Mouse (Mus musculus) cerebellum, adult 18-20 months (tissue): ENCODE results near the gene Tfcp2.
A peak's percentile ranks its signal among the peaks of the same experiment; 100 is the strongest.

Source experiments
- DNase-seq, 2 experiments: peaks; one replicate each; pipeline ENCODE4 v3.0.0; 2021

Tfcp2 gene

DNA sequence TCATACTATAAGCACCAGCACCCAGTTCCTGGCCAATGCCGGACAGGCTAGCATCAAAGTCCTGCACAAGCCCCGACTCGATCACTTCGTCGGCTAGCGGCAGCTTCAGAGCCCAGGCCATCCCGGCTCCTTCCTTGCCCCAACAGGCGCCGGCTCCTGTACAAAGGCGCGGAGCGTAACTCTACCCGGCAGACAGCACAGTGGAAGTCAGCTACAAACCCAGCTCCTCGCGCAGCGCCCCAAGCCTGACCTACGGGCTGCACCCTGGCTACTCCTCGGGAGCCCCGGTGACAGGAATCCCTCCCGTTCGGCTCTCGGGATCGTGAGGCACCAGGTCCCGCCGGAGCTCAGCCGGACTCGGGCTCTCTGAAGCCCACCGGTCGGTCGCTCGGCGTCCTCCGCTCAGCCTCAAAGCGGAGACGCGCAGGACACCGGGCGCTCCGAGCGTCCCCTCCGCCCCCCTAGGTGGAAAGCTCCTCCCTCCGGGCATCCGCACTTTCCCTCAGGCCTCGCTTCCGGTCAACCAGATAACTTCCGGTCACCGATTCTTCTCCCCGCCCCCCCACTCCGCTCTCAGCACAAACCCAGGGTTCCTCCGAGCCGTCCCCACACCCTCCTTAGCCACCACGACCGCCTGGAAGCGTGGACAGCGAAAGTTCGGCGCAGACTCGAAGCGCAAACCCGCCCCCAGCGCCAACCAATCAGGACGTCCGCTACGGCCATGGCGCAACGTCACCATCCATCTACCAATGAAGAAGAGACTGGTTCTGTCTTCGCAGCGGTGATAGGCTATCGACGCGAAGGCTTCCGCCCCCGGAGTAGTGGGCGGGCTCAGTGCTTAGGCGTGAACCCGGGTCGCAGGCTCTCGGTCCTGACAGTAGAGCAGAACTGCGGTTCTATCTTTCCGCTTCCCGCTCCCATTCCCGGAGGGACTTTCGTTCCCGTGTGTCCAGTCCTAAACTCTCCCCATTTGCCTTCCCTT is at the start of gene Tfcp2:
Gene Tfcp2 (minus strand): TSS at position 683 of the 982 bp plus-strand sequence.
- DNase-seq = peak; percentile 97 to 99

GRCm38 (mm10) chr15:100600696-100601272 is 49.0 kb upstream of the Tfcp2 start:
- DNase-seq = peak; percentile 15 to 30

GRCm38 (mm10) chr15:100600047-100600695 is 48.4 kb upstream of the Tfcp2 start:
- peak in 1 of 2 experiments; percentile 76 for DNase-seq

DNA sequence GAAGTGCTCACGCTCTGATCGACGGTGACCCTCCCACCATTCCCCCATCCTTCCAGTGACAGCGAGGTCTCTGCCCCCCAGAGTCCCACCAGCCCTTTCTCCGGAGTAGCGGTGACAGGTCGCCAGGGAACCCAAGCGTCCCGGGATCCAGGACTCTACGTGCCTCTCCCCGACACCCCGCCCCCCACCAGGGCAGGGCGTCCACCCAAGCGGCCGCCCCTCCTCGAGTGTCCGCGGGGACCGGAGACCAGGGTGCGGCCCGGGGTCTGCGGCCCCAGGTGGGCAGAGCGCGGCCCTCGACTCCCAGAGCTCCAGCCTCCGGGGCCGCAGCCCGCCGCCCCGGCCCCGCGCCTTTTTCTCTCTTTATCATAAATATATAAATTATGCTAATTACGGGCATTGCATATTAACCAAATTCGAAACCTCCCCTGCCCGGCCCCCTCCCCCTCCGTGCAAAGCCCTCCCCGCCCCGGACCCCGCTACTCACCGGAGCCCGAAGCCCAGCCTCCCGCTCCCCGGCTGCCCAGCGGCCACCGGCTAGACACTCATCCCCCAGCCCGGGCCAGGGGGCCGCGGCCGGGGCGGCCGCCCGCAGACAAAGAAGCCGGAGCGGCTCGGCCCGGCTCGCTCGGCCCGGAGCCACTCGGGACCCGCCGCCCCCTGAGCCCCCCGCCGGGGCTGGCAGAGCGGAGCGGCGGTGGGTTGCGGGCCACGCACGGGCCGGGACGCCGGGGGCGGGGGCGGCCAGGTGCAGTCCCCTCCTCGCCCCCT is 47.7 kb upstream of the Tfcp2 start, which contains the start of gene Pou6f1:
Gene Pou6f1 (minus strand): TSS at position 709 of the 771 bp plus-strand sequence.
- peak; percentile 59 to 72 for DNase-seq

DNA sequence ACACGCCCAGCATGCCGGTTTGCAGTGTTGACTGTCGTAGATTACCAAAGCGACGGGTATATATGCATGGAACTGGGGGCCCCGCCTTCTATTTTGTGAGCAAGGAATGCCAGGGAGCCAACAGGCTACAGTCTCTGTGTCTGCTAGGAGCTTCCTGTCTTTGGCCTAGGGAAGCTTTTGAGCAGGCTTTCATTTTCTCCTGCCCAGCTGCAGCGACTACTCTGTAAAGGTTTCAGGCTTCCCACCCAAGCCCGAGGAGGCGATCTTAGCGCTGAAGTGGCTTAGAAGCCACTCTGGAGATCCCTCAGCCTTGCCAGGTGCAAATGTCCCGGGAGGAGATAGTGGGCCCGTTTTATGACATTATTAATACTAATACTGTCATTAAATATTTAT is 47.1 kb upstream of the Tfcp2 start:
- peak; percentile 41 to 49 for DNase-seq

DNA sequence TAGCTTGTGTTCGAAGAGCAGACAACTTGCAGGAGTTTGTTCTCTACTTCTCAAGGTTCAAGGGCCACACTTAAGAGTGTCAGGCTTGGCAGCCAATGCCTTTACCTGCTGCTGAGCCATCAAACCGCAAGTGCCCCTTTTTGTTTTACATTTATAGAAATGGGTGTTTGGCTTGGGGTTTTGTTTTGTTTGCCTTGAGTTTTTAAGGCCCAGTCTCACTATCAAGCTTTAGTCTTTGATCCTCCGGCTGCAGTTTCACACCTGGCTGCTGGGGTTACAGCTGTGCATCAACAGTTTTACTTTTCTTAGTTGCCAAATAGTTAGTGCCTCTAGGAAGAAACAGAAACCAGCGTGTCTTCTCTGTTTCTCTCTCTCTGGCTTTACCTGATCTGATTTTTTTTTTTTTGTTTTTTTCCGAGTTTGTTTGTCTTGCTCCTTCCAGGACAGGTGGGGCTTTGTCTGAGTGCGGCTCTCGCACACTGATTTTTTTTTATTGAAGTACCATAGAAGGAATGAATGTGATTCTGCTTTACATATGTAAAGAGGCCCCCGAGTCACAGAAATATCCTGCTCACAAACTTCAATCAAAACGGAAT is 46.6 kb upstream of the Tfcp2 start:
- DNase-seq = no peak

DNA sequence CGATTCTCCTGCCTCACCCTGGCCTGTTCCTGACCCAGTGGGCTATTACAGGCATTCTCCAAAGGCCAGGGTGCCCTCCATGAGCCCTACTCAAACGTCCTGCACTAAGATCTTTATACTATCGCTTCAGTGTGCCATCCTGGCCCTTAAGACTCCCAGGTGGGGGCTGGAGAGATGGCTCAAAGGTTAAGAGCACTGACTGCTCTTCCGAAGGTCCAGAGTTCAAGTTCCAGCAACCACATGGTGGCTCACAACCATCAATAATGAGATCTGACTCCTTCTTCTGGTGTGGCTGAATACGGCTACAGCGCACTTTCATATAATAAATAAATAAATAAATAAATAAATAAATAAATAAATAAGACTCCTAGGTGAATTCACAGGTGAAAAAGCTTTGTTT is 41.0 kb upstream of the Tfcp2 start:
- no peak for DNase-seq

GRCm38 (mm10) chr15:100590436-100590835 is 38.6 kb upstream of the Tfcp2 start:
- no peak for DNase-seq

DNA sequence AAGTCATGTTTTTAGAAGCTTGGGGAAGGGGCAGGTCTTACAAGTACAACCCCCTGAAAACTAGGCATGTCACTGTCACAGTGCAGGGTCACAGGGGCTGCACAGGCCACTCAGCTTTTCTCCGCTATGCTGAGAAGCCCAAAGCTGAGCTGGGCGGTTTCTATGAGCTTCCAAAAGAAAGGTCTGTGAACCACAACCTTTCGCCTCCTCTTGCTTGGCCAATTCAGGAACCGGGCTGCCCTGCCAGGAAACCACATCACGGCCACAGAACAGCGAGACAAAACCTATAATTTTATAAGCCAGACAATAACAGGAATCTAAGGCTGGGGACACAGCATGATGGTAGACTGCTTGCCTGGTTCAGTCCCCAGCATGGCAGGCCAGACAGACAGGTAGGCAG is 36.5 kb upstream of the Tfcp2 start:
- DNase-seq = no peak

- no peak for DNase-seq
Observed at GRCm38 (mm10) chr15:100587166-100587565, 35.4 kb upstream of the Tfcp2 start.

DNA sequence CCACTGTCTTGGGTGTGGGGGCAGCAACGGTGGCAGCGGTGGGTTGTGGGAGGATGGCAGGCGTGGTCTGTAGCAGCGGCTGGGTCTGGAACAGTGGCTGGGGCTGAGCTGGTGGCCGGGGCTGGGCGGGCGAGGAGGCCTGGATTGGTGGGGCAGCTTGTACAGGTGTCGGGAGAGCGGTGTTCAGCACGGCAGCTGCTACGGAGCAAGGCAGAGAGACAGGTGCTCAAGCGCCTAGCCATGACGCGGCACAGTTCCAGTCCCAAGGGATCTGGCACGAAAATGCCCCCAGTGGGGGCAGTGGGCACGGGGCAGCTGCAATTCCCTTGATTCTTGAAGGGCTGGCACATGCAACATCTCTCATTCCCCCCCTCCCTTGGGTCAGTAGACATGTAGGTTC is 34.1 kb upstream of the Tfcp2 start:
- DNase-seq = no peak

DNA sequence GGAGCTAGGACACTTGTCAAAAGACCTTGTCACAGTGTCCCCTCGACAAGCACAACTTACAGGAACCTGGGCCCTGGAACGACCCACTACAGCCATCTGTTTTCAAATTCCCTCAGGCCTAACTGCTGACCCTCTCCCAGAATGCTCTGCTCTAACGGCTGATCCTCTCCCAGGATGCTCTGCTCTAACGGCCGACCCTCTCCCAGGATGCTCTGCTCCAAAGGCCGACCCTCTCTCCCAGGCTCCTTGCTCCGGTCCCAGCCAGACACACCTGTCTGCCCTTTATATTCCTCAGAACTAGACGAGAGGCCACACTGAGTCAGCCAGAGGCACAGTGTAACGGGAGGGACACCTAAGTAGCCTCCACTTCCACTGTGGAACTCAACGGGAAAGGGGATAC is 28.3 kb upstream of the Tfcp2 start:
- DNase-seq = no peak

- DNase-seq = no peak
Observed at GRCm38 (mm10) chr15:100577972-100578371, 26.2 kb upstream of the Tfcp2 start.

DNA sequence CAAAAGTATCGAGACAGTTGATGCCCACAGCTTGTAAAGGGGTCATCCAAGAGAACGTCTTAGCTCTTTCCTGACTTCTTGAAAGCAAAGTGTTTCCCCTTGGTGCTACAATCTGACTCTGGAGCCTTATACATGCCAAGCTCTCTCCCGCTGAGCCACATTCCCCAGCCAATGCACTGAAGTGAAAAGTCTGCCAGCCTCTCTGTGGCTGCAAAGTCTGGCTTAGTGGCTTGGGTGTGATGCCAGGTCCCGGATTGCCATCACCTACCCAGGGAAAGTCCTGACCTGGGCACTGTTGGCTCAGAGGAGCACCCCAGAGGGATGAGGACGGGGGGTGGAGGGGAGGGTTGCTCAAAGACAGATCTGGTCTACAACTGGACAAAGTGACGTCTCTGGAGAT is 25.0 kb upstream of the Tfcp2 start:
- no peak for DNase-seq

DNA sequence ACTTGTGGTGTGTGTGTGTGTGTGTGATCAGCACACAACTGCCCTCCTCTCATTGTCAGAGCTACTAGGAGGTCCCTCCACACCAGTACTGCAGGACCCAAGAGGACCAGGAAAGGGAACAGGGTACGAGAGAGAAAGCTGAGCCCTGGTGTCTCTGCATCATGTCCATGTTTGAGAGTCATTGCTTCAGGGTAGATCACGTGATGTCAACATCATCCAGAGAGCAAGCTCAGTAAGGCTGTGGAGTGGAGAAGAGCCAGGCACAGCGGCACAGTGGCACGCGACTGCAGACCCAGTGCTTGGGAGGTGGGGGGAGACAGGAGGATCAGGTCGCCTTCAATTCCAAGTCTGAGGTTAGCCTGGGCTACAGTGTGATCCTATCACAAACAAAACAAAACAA is 24.6 kb upstream of the Tfcp2 start:
- no peak for DNase-seq

- no peak for DNase-seq
Observed at GRCm38 (mm10) chr15:100575366-100575765, 23.6 kb upstream of the Tfcp2 start.

GRCm38 (mm10) chr15:100574378-100574777 is 22.6 kb upstream of the Tfcp2 start:
- DNase-seq = no peak

DNA sequence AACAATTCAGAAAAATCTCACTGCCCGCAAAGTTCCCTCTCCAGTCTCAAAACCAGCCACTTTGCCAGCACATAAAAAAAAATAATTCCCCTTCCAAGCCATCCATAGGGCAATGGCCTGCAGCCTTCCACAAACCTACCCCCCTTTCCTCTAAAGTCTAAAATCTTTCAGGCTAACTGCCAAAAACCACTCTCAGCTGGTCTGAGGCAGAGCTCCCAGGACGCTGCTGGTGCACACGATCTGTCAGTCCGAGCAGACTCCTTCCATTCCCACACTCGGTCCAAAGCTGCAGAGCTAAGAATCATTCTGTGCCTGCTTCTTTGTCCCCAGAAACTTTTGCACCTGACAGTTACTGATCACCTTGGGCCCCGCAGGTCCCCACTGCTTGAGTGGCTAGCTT is 22.1 kb upstream of the Tfcp2 start:
- DNase-seq = no peak

DNA sequence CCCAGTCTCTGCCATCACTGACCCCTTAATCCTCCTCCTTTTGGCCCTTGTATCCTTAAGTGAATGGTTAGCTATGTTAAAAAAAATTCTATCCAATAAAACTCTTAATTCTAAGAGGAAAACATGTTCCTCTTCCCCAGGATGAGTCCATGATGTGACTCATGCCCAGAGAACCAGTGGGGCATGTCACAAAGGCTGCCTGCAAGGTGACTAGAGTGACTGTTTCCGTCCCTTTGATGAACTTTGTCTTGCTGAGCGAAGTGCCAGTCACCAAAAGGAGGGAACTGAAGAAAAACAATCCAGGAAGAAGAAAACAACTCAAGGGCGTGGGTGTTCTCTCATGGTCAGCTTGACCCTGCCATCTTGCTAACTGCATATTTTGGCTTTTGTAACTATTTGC is 17.4 kb upstream of the Tfcp2 start:
- no peak for DNase-seq

GRCm38 (mm10) chr15:100566531-100566930 is 14.7 kb upstream of the Tfcp2 start:
- DNase-seq = no peak

DNA sequence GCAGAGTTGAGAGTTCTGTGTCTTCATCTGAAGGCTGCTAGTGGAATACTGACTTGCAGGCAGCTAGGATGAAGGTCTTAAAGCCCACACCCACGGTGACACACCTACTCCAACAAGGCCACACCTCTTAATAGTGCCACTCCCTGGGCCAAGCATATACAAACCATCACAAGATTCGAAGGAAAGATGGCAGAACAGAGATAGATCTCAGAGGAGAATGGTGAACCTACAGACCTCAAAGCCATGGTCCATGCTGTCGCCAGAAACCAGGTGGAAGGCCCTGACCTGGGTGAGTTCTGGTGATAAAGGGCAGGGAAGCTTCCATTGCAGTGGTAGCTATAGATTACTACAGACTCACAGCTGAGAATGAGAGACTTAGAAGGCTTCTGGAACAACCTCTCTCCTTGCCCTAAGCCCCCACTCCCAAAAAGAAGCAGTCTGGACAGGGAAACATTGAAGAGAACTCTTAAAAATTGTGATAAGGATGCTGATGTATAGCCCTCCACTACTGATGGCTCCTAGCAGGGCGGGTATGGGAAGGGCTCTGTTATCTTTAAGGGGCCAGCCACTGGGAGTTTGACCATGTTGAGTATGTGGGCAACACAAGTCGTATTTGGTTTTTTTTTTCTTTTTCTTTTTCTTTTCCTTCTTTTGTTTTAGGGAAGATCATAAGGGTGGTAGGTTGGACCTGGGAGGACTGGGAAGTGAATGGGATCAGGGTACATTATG is 6.1 kb upstream of the Tfcp2 start:
- DNase-seq = no peak

DNA sequence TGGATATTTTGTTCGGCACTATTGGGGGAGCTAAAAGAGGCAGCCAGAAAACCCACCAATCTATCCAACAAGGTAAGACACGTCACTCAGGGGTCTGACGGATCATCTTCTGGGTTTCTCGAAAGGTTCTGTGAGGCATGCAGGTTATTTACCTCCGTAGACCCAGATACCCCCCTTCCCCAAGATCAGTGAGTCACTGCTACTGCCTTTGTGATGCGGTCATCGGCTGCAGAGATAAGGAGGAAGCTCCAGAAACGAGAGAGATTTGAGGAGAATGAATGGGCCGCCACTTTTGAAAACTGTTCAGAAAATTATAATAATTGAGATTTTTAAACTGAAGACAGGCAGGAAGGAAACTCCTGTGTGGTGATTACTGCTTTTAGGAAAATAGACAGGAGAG is 4.6 kb upstream of the Tfcp2 start:
- no peak for DNase-seq
